Mouse (Mus musculus) hindbrain, embryonic 14.5 days (tissue): ENCODE data around the gene Psmg4. TPM values are rescaled to one million over a fixed set of nuclear protein-coding genes. Genes with fewer than 3 reads are reported as not detected.

Source experiments
- ATAC-seq: fragments of 200-750 bp; cut with Nextera tagmentation; 2 replicates; pipeline ENCODE4 v1.8.0; 2017; ENCODE audit warnings: moderate number of reproducible peaks, mild to moderate bottlenecking, moderate TSS enrichment, moderate library complexity; ENCODE audit not compliant: low FRiP score
- DNase-seq: peaks from one replicate; pipeline ENCODE4 v3.0.0-alpha.2; 2015; ENCODE audit warnings: low spot score
- H3K27ac ChIP-seq: fragments of 300-500 bp; sonication (generic); 2 replicates; pipeline ENCODE4 v1.5.1; 2014; ENCODE audit warnings: mild to moderate bottlenecking, moderate library complexity
- H3K27me3 ChIP-seq: fragments of 300-500 bp; sonication (generic); 2 replicates; pipeline ENCODE4 v1.6.1; 2014; ENCODE audit warnings: mild to moderate bottlenecking, low read length, mixed read lengths; ENCODE audit not compliant: control insufficient read depth, insufficient read depth
- H3K36me3 ChIP-seq: fragments of 300-500 bp; sonication (generic); replicated peaks from 2 replicates; pipeline ENCODE4 v1.6.1; 2014; ENCODE audit not compliant: control insufficient read depth, insufficient read depth
- H3K4me1 ChIP-seq: fragments of 300-500 bp; sonication (generic); replicated peaks from 2 replicates; pipeline ENCODE4 v1.6.1; 2014; ENCODE audit warnings: antibody characterized with exemption, low read length, mixed read lengths; ENCODE audit not compliant: control insufficient read depth, insufficient read depth
- H3K4me2 ChIP-seq: fragments of 300-500 bp; sonication (generic); replicated peaks from 2 replicates; pipeline ENCODE4 v1.6.1; 2014; ENCODE audit warnings: mild to moderate bottlenecking, moderate library complexity
- H3K4me3 ChIP-seq: fragments of 300-500 bp; sonication (generic); replicated peaks from 2 replicates; pipeline ENCODE4 v1.5.1; 2014; ENCODE audit warnings: mild to moderate bottlenecking, low read length
- H3K9ac ChIP-seq: fragments of 300-500 bp; sonication (generic); 2 replicates; pipeline ENCODE4 v1.6.1; 2014
- H3K9me3 ChIP-seq: fragments of 300-500 bp; sonication (generic); 2 replicates; pipeline ENCODE4 v1.6.1; 2016; ENCODE audit warnings: low read length; ENCODE audit not compliant: control insufficient read depth
- WGBS: fragments of 180-500 bp; shearing (Covaris S2); extraction: QIAGEN DNeasy Blood & Tissue Kit; methylation state at CpG from one replicate; pipeline ENCODE4 v1.1.7; 2014; 5-methylcytosine and 5-hydroxymethylcytosine counted together
- polyA plus RNA-seq: library from polyadenylated mRNA; unstranded; fragments of >200 nt; fragmentation: Nextera tagmentation; extraction: Ambion mirVana; gene quantifications from 2 replicates; pipeline ENCODE4 v1.2.1, GENCODE M21; 2014

Gene Psmg4
- polyA plus RNA-seq, 1 experiment from 2014 or later = 87.0 TPM

DNA sequence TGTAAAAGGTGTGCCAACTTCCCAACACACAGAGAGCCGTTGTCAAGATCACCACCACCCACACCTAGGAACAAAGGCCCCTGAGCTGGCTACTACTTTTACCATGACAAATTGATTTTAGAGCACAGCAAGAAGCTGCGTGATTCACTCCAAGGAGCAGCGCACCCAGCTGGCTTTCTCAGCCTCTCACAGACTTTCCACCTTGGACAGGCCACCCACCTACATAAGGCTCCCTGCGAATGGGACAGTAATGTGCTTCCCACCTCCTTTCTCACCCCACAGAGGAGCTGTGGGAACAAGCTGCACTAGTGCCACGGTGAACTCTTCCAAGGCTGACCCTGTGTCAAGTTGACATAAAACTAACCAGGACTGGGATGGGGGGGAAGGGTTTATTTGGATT, 19.4 kb upstream of the Psmg4 start:
- H3K4me3 ChIP-seq = no peak overlapping the region
- H3K4me2 ChIP-seq = no peak overlapping the region
- no peak for DNase-seq
- H3K27me3 ChIP-seq = no peaks in the 10 kb centered on the region
- no peak overlapping the region for H3K27ac ChIP-seq
- no peaks in the 10 kb centered on the region for H3K36me3 ChIP-seq
- 29% methylated on average over 5 of the region's 5 CpGs for WGBS
- H3K4me1 ChIP-seq = peaks cover 11% of the 10 kb centered on the region
- H3K9me3 ChIP-seq = no peaks in the 10 kb centered on the region
- 0 out of 2 replicates have a peak, but pooled peaks have one; percentile 21 for ATAC-seq
- no peak overlapping the region for H3K9ac ChIP-seq

GRCm38 (mm10) chr13:34146916-34147315, 15.8 kb upstream of the Psmg4 start:
- Histone ChIP-seq H3K27ac (peak overlapping the region; percentile 99), H3K4me1 (peaks cover 28% of the 10 kb centered on the region), H3K4me2 (no peak overlapping the region), H3K36me3 (no peaks in the 10 kb centered on the region), H3K9me3 (no peaks in the 10 kb centered on the region), H3K4me3 (no peak overlapping the region), H3K27me3 (no peaks in the 10 kb centered on the region), H3K9ac (no peak overlapping the region)
- DNase-seq = no peak
- no peak for ATAC-seq
- 50% methylated on average over 3 of the region's 3 CpGs for WGBS

DNA sequence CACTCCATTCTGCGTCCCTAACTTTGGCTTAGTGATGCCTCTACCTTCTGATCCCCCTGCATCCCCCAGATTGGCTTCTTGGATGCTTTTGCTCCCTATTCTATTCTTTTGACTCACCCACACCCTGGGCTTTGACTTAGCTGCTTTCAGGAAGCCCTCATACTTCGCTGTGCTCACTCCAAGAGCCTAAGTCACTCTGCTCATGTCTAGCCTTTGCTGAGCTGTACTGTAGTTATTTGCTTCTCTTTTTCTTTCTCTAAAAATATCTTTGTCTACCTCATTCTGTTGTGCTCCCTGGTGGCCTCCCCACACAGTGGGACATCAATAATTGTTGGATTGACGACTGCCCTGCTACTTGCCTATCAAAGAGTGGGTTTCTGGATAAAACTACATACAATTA, 14.6 kb upstream of the Psmg4 start:
- Histone ChIP-seq H3K4me1 (peaks cover 28% of the 10 kb centered on the region), H3K4me3 (peak overlapping the region; percentile 32), H3K36me3 (no peaks in the 10 kb centered on the region), H3K27ac (peak overlapping the region; percentile 99), H3K27me3 (no peaks in the 10 kb centered on the region), H3K4me2 (peak overlapping the region; percentile 79), H3K9ac (peak overlapping the region; percentile 65), H3K9me3 (no peaks in the 10 kb centered on the region)
- ATAC-seq = no peak
- no peak for DNase-seq
- 34% methylated on average over 3 of the region's 3 CpGs for WGBS

DNA sequence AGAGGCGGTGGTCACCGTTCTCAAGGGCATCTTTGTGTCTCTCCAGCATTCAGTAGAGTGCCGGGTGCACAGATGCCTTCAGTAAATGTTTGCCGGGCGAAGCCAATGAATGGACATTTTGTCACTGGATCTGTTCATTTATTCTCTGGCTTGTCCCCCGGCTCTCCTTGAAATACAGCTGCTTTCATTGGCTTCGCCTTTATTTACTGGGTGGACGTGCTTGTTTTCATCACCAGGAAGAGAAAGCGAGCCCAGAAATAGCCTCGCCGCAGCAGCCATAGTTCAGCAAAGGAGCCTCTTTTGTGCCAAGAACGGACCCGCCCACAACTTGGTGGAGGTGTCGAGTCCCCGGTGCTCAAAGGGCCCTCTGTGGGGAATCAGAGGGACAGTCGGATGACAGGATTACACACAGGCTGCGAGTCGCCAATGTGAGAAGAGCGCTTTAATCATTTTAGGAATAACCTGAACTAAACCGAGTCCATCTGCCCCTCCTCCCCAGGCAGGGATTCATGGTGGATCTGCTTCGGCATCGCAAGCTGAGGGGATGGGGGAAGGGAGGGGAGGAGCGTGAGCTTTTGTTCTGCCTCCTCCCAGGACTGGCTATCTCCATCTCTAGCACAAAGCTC, 13.9 kb upstream of the Psmg4 start:
- Histone ChIP-seq H3K4me2 (peak overlapping the region; percentile 79), H3K4me3 (peak overlapping the region; percentile 32), H3K27ac (peak overlapping the region; percentile 99), H3K36me3 (no peaks in the 10 kb centered on the region), H3K9me3 (no peaks in the 10 kb centered on the region), H3K9ac (peak overlapping the region; percentile 65), H3K4me1 (peaks cover 31% of the 10 kb centered on the region), H3K27me3 (no peaks in the 10 kb centered on the region)
- WGBS = under 1% methylated on average over 23 of the region's 23 CpGs
- peak; percentile 90 for ATAC-seq
- DNase-seq = peak; percentile 89

DNA sequence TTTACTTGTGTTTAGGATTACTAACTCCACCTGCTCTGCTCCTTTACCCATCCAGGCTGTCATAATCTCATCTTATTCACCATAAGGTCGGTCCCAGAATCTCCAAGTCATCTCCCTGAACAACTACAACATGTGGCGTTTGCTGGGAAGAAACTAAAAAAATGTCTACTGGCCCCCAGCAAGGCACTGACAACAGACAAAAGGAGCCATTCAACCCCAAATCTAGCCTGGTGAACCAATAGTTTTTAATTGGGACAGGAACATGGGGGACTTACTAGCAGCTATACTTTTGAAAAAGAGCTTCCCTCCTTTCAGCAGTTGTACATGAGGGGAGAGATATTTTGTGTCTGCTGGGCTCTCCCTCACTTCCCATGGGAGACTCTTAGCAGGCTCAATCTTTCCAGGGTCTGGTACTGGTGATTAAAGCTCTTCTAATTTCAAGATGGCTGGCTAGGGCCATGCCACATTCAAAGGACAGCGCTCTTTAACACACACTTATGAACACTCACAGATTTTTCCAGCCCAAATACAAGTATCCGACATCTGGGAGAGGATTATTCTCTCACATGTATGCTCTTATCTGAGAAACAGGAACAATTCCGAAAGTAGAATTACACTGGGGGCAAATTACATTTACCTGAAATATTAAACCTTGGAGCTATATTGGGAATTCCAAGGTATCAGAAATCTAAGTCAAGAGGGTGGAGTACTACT, 13.1 kb upstream of the Psmg4 start:
- peak overlapping the region; percentile 79 for H3K4me2 ChIP-seq
- H3K4me3 ChIP-seq = peak overlapping the region; percentile 32
- WGBS = 41% methylated on average over 5 of the region's 5 CpGs
- no peak for DNase-seq
- H3K27ac ChIP-seq = peak overlapping the region; percentile 99
- H3K9ac ChIP-seq = peak overlapping the region; percentile 65
- no peaks in the 10 kb centered on the region for H3K9me3 ChIP-seq
- H3K4me1 ChIP-seq = peaks cover 36% of the 10 kb centered on the region
- no peaks in the 10 kb centered on the region for H3K36me3 ChIP-seq
- ATAC-seq = no peak
- H3K27me3 ChIP-seq = no peaks in the 10 kb centered on the region

DNA sequence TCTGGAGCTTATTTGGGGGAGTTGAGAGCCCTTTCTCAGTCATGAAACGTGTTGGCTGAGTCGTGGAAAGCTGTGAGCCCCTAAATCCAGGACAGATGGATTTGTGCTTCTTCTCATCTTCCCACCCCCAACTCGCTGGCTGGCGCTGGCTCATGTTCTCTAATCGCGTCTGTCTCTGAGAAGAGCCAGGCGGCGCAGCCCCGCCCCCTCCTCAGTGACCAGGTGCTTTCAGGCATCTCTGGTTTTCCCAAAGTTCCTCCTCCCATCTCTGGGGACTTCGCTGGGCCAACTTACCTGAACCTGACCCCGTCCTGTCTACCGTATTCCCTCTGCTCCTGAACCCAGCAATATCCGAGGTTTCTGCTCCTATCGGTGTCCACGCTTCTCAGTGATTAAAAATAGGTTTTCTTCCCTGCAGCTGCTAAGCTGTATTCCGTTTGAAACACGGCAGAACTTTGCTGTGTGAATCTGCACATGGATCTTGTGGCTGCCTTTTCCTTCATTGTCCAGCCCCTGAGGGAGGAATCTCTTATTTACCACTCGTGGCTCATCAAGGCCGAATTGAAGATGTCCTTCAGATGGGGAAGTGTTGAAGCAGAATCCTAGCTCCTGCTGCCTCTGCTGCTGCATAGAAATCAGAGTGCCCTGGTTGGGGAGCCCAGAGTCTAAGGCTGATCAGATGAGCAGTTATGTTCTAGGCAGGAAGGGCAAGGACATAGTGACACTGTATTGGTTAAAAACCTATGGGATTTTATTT, 12.3 kb upstream of the Psmg4 start:
- Histone ChIP-seq H3K9ac (peak overlapping the region; percentile 65), H3K27me3 (no peaks in the 10 kb centered on the region), H3K4me1 (peaks cover 37% of the 10 kb centered on the region), H3K4me3 (peak overlapping the region; percentile 32), H3K36me3 (no peaks in the 10 kb centered on the region), H3K27ac (peak overlapping the region; percentile 99), H3K4me2 (peak overlapping the region; percentile 79), H3K9me3 (no peaks in the 10 kb centered on the region)
- WGBS = 8% methylated on average over 19 of the region's 19 CpGs
- ATAC-seq (no peak; the same call in 1 of the 2 replicates), DNase-seq (peak; percentile 69)

- Histone ChIP-seq H3K27me3 (no peaks in the 10 kb centered on the region), H3K9ac (no peak overlapping the region), H3K4me1 (peaks cover 37% of the 10 kb centered on the region), H3K4me2 (no peak overlapping the region), H3K9me3 (no peaks in the 10 kb centered on the region), H3K36me3 (no peaks in the 10 kb centered on the region), H3K4me3 (no peak overlapping the region), H3K27ac (peak overlapping the region; percentile 99; the same call in 1 of the 2 replicates)
- DNase-seq = no peak
- WGBS = 83% methylated on average over 1 of the region's 1 CpGs
- no peak for ATAC-seq
Measured at GRCm38 (mm10) chr13:34151425-34151824, 11.3 kb upstream of the Psmg4 start.

DNA sequence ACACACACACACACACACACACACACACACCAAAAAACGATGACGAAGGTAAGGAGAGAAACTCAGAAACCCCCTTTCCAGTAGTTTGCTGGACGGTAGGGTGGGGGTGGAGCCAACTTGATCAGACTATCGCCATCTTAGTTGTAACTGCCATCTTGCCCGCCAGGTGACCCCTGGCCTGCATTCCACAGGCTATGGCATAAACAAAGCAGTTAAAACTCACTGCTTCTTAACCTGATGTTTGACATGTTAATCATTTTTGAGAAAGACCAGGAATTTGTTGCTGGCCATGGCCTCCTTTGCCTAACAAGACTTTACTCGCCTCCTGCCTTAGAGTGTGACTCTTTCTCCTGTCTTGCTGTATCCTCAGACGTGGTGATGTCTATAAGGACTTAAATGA, 10.1 kb upstream of the Psmg4 start:
- H3K4me1 ChIP-seq = peaks cover 33% of the 10 kb centered on the region
- WGBS = 71% methylated on average over 7 of the region's 7 CpGs
- H3K9me3 ChIP-seq = no peaks in the 10 kb centered on the region
- H3K4me2 ChIP-seq = no peak overlapping the region
- H3K36me3 ChIP-seq = no peaks in the 10 kb centered on the region
- H3K9ac ChIP-seq = no peak overlapping the region
- DNase-seq (no peak), ATAC-seq (no peak)
- no peaks in the 10 kb centered on the region for H3K27me3 ChIP-seq
- no peak overlapping the region for H3K4me3 ChIP-seq
- H3K27ac ChIP-seq = no peak overlapping the region
